Mouse (Mus musculus) c-Kit-positive CD71-positive TER-119-negative erythroid progenitor cells, embryonic 14.5 days (primary cell): ENCODE results near the gene Adgrg5.

Source experiments
- DNase-seq: peaks from one replicate; pipeline ENCODE4 v3.0.0-alpha.2; 2013; ENCODE audit warnings: low read depth

Gene Adgrg5

DNA sequence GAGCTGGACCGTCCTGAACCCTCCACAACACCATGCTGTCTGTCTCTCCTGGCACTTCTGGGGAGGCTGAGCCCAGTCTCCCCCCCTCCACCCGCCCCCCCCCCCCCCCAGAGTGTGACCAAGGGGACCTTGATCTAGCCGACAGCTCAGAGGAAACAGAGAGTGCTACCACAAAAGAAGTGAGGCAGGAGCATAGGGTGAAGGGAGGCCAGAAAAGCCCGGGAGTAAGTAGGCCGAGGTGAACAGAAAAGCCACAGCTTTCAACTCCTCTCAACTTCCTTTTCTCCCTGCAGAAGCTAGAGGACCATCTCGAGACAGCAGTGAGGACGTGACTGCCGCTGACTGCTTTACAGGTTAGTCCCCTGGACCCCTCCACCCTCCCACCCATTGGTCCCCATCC is at the start of gene Adgrg5:
TSS of gene Adgrg5 (plus strand) at position 290 of the 400 bp plus-strand sequence.
- no peak for DNase-seq

DNA sequence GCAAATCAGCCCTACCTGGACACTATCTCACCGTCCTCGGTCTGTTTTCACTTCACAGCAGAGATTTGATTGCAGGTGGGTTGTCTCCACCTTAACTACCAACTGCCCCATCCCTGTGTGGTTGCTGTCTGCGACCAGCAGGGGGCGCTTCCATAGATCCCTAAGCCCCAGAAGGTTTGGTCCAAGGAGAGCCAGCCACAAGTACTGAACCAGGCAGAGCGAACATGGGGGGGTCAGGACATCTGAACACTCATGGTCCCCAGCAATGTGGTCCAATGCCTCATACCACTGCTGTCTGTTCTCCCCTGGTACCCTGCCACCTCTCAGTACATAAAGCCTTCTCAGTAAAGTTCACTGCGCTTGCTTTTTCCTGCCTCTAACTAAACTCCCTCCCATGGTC is 49.1 kb upstream of the Adgrg5 start:
- peak; percentile 74 for DNase-seq

DNA sequence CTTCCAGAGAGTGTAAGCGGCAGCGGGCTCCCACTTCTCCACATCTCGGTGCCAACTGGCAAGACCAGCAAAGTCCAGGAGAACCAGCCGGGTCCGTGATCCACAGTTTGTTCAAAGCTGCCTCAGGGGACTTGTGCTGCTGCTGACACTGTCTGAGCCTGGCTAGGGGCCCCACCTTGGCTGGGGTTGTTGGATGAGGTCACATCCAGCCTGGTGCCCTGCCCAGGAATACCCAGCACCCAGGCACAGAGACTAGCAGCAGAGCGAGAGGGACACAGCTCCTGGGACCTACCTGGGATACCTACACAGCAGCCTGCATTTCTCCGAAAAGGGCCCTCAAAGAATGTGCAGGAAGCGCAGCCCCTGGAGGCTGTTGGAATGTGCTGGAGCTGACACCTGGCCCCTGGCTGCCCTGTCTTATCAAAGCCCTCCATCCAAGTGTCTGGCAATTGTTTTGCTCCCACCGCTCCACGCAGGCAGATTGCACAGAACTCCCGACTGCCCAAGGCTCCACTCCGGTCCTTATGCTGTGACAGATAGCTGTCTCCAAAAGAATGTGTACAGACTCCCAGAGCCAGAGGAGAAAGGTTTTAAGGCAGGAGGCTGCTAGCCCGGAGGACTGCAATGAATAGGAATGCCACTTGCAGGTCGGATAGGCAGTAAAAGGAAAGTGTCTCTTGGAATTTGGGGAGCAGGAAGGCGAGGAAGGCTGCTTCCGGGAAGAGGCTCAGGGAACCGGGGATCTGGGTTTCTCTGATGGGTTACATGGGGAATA is 48.2 kb upstream of the Adgrg5 start:
- no peak for DNase-seq

DNA sequence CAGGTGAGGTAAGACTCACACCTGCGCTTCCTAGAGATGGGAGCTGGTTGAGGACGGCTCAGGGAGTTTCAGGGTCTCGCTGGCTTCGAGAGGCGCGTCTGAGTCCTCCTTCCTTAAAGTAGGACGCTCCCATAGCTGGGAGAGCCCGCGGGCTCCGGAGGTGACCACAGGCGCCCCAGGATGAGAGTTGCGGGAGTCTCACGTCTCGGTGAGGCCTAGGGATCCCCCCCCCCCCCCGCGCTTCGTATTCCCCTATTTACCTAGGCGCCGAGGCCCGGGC is 47.7 kb upstream of the Adgrg5 start:
- DNase-seq: no peak

DNA sequence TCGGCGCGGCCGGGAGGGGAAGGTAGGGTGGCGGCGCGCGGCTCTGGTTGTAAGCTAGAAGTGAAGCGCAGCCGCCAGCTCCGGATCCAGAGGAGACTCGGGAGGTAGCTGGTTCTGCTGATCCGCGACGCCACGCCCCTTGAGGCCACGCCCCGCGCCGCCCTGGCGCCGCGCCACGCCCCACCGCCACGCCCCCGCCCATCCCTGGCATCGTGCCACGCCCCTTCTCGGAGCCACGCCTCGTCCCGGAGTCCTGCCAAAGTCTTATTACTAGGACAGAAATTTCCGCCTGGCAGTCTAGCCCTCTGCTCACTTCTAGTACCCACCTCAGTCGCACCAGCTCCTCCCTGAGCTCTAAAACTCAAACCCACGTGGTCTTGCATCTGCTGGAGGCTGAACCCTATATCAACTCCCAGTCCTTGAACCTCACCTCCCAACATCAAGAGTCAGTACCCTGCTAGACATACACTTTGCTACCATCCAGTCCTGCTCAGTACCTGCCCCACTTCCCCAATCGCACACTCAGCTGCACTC is 47.2 kb upstream of the Adgrg5 start, which contains the start of gene Dok4:
TSS of gene Dok4 (minus strand) at position 134 of the 534 bp plus-strand sequence.
- peak; percentile 61 for DNase-seq

DNA sequence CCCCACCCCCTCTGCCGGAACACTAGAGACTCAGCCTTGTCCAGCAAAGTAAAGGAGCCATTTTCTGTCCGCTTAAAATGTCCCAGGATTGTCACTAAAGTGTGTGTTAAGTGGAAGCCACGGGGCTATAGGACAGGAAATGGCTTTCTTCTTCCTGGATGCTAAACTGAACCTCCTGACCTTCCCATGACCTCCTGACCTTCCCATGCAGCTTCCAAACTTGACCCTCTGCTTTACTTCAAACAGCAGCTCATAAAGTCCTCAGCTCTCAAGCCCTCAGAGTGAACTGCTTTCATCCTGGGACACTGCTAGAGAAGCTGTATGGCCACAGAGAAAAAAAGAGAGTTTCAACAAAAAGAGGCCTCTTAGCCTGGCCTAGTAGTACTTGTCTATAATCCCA is 46.7 kb upstream of the Adgrg5 start:
- DNase-seq: no peak

DNA sequence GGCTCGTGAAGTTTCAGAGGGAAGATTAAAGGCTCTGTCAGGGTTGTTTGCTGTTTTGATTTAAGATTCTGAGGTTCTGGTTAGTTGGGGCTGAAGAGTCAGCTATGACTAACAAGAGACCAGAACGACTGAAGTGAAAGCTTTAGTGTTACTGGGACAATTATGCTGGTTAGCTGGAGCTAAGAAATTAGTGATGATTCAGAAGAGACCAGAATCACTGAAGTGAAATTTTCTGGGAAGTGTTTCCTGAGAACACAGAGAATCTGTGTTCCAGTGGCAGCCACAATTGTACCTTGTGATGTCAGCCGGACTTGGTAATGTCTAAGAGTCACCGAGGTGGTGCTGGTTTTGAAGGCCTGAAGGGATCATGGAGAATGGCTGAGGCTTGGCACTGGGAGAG is 42.8 kb upstream of the Adgrg5 start:
- DNase-seq: no peak

DNA sequence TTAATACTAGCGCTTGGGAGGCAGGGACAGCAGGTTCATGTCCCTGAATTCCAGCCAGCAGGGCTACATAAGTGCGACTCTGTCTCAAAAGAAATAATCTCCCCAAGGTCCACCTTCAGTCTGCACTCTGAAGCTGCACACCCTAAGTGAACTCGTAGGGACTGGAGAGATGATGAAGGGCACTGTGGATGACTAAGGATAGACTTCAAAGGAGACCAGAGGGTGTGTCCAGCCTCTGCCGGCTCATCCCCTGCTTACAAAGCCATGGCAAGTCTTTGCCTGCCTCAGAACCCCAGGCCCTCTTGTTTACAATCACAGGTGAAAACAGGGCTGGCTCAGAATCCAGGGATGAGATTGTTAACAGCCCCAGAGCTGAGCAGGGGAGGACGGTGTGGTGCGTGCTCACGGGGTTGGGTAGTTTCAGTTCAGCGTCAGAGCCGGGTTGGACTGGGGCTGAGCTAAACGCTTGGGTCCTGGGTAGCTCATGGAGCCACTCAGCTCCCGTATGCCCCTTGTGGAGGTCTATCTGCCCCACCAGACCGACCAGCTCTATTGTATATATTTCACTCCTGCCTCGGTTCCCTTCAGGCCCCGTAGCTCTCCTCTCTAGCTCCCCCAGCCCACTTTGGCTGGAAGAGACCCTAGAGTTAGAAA is 35.0 kb upstream of the Adgrg5 start:
- DNase-seq: no peak

DNA sequence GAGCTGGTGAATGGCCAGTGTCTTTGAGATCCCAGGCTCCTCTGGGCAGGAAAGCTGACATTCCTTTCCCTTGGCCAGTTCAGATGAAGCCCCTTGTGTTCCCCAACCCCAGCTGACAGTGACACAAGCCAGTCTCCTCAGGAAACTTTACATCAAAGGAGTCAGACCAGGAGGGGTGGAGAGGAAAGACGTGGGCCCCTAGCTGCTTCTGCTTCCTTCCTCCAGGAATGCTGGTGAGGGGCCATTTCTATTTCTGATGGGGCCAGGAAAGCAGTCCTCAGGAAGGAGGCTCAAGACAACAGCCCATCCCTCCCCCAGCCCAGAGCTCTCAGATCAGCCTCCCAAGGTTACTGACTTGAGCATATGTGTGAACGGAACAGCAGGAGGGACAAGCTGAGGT is 30.6 kb upstream of the Adgrg5 start:
- DNase-seq: no peak

DNA sequence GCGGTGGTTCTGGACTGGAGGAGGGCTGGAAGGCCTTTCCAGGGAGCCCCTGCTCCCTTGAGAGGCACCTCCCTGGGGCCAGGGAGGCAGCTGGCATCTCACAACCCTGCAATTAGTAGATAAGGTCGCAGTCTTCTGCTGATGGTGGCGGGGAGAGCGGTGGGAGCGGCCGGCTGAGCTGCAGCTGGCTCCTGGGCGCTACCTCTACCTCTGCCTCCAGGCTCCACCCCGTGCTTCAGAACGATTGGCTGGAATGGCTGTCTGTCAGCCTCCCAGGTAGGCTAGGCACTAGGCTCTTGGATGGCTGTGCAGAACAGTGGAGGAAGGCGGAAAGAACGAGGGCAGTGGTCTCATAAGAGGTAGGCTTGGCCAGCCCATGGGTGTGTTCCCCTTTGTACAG is 24.2 kb upstream of the Adgrg5 start:
- DNase-seq: peak; percentile 84

DNA sequence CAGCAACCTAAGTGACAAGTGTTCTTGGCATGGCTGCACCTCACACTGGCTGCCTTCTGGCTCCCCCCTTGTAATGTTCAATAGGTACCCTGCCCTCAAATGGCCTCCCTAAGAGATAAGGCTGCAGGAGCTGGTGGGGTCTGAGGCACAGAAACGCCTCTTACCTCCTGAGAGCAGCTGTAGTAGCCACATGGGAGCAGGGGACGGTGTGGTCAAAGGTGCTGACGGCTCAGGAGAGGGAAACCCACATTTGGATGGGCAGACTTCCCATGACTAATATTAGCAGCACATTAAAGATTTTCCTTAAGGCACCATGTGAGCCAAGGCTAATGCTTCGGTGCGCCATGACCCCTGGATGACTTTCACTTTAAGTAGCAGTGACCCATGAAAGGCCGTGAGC is 22.9 kb upstream of the Adgrg5 start:
- no peak for DNase-seq

DNA sequence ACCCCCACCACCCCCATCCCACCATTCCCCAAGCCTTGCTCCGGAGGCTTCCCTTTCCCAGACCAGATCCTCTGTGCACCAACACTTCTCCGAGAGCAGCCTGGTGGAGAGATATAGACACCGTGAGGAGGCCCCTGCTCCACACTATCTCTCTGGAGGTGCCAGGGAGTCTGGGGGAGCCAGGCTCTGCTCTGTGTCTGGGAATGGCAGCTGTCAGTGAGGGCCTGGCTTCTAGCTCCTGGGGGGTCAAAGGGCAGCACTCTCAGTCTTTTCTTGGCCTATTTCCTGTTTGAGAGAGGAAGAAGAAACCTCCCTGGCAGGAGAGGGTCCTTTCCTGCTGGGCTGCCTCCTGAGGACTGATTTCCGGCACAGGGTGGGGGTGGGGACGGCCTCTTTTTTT is 22.5 kb upstream of the Adgrg5 start:
- no peak for DNase-seq

DNA sequence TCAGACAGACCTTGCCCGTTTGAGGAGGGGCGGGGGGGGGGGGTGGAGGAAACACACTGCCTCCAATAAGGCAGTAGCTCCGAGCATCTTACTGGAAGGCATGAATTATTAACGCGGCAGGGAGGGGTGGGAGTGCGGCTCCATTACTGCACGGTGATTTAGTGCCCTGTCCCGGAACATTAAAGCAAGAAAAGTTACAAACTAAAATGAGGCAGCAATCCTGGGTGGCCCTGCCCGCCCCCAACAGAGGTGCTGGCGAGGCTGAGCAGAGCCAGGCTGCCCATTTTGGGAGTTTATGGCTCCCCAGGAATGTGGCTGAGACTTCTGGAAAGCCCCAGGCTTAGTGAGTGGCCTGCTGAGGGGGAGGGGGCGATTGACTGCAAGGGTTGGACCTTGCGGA is 19.8 kb upstream of the Adgrg5 start:
- DNase-seq: no peak

DNA sequence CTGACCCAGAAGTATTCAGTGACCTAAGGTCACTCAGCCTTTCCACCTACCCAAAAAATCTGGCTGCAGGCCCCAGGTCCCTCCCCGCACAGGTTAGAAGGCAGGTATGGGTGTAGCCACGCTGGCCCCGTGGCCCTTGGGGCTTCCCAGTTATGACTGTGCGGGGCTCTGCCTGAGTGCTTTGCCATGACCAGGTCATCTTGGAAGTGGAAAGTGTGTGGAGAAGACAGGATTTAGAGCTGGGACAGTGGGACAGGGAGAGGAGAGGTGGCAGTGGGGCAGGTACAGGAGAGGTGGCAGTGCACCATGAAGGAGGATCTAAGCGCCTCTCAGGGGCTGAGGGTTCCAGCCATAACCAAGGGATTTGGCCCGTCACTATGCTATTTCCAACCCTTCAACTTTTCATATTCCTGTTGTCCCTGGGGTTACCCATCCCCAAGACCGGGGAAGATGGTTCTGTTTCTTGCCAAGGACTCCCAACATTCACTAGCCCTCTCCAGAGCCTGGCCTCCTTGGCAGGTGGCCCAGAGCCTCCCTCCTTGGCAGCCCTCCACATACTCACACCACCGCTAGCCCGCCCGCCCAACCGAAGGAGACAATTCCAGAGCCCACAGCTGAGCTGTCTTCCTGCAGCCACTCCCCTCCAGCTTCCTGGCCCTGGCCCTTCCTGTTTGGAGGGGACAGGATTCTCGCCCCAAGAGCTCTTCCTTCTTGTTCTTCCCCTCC is 18.9 kb upstream of the Adgrg5 start:
- DNase-seq: no peak

DNA sequence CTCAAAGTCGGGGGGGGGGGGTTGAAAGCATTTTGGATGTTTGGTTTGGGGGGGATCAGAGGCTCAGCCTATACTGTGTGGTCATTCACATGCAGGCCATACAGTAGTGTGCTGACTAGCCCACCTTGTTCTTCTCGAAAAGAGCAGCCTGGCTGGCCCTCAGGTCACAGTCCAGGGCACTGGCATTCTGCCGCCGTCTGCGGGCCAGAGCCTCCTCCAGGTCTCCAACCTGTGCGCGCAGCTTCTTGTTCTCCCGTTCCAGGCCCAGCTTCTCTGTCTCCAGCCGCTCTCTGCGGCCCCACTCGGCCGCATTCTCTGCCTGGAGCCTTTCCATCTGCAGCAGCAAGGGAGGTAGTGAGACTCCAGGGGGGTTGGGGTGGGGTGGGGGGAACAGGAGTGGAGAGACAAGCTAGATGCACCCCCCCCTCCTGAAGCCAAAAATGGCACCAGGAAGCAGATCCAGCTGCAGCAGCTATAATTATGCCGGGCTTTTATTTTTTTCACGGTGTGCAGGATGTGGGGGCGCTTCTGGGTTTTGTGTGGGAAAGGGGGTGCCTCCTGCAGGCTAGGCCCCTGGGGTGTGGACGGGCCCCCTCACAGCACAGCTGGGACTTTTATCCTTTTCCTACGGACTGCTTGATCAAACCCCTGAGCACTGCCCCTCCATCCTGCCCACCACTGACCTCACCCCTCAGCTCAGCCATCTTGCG is 15.7 kb upstream of the Adgrg5 start:
- no peak for DNase-seq

DNA sequence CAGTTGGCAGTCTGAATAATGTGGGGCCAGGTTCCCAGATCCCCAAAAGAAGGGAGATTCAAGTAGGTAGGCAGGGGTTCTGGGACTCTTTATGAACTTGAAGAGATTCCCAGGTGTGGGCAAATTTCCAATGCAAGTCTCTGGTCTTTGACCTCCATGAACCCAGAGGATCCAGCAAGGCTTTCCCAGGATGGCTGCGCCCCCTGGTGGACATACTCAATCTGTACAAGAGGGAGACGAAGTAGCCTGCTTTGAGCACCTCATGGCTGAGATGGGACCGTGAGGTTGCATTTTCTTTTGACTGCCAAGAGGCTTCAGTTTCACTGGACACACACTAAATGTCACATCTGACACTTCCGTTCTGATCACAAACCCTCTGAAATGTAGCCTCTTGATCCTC is 14.6 kb upstream of the Adgrg5 start:
- peak; percentile 81 for DNase-seq

DNA sequence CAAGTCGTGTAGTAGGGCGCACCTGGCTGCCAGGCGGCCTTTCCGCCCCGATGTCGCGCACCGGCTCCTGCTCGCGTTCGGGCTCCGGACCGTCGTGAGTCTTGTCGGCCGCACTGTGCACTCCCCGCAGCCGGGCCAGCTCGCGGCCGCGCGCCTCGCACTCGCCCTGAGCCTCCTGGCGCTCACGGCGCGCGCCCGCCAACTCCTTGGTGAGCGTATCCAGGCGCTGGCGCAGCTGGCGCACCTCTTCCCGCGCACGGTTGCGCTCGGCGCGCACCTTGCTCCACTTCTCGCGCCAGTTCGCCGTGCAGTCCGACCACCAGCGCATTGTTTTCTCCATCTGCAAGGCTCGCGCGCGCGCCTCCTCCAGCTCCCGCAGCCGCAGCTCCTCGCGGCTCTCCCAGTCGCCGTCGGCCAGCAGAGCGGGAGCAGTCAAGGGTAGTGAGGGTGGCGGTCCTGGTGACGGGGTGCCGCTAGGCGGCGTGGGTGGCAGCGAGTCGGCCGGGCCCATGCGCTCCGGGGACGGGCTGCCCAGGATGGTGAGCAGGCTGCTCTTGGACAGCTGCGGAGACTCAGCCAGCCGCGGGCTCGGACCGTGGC is 10.3 kb upstream of the Adgrg5 start:
- no peak for DNase-seq

DNA sequence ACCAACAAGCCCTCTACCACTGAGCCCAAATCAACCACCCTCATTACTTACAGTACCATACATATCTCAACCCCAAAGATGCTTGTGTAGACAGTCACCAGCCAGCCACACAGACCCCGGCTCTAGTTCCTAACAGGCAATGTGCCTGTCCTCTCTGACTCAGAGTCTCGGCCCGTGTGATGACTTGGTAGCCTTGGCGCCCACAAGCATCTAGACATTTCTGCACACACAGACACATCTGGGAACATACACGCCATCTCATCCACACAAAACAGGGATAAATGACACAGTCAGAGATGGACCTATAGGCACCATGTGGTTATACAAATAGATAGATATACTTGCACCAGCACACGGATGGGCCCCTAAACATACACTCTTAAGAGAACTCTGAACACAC is 9.2 kb upstream of the Adgrg5 start:
- DNase-seq: no peak

DNA sequence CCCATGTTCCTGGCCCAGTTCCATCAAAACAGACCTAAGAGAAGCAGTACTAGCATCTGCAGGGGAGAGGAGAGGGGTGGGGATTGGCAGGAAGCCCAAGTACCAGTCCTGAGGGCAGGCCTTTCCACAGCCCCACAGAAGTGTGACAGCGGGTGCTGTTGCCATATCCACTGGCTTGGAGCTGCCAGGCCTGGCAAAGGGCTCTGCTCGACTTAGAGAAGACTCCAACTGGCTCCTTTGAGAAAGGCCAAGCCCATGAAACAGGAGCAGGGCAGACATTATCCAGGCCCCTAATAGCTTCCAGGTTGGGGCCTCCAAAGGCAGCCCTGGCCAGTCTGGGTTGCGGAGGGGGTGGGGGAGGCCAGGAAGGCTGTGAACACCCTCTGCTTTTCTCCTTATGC is 8.8 kb upstream of the Adgrg5 start:
- DNase-seq: no peak

DNA sequence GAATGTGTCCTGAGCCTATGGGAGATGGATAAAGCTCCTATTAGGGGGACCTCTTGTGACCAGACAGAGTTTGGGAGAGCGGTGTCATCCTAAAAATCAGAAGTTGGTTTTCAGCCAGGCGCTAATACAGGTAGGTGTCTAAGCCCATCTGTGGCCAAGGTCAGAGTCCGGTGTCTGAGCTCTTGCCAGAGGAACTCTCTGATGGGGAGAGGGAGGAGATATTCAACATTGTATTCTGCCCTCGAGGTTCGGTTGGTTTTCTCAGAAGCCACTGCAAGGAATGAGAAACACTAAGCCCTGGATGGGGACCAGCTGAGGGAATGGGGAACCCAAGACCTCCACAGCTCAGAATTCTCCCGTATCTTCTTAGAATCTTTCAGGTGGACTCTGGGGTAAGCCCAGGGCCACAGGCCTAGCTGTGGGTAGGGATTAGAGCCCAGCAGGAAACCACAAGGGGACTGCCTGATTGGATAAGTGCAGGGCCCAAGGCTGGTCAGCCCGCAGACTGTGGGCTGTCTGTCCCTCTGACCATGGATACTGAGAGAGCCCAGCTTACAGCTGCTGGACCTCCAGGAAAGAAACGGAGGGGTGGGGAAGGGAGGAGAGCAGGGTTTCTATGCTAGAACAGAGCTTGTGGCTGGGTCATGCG is 7.1 kb upstream of the Adgrg5 start:
- no peak for DNase-seq

DNA sequence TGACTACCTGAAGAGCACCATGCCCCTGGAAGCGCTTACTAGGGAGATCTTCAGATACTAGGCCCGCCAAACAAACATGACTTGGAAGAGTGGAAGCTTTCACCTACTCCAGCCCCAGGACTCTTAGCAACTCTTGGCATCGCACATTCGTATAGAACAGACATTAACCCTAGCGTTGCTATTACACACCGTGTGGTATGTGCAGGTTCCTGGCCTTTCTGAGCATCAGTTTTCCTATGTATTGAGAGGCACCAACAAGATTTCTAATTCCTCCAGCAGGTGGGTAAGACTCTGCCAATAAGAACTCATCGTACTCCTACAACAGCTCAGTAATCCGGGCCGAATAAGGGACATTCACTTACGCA is 6.6 kb upstream of the Adgrg5 start:
- DNase-seq: no peak

DNA sequence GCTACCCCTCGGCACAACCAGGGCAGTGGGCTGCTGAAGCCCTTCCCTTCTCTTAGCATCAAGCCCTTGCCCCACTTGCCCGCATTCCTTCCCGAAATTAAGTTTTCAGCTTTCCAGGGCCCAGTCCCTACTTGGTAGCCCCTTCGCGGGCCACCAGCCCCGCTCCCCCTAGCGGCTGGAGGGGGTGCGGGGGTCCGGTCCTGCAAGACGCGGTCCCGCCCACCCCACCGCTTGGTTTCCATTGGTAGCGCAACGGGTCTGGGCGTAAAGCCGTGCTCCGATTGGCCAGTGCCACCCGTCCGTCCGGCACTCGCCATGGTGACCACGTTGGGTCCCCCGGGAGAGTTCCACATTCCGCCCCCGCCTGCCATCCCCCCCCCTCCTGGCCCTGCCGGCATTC is 6.1 kb upstream of the Adgrg5 start:
- DNase-seq: peak; percentile 66
